Mouse (Mus musculus) layer of hippocampus, postnatal 14 days (tissue): ENCODE data around the gene Ric3. TPM values are rescaled to one million over a fixed set of nuclear protein-coding genes. Genes with fewer than 3 reads are reported as not detected.

ENCODE experiments used
- DNase-seq, 2 experiments: peaks; one replicate each; pipeline ENCODE4 v3.0.0; 2021 to 2022; ENCODE audit warnings: low spot score in 2 of 2, mixed read lengths in 1 of 2
- total RNA-seq, 2 experiments: library from RNA; stranded (reverse); gene quantifications; 2 replicates each; pipeline ENCODE4 v1.2.3; 2021

The Ric3 gene
- total RNA-seq, 2 experiments from 2014 or later, result 54.0 to 57.9 TPM

DNA sequence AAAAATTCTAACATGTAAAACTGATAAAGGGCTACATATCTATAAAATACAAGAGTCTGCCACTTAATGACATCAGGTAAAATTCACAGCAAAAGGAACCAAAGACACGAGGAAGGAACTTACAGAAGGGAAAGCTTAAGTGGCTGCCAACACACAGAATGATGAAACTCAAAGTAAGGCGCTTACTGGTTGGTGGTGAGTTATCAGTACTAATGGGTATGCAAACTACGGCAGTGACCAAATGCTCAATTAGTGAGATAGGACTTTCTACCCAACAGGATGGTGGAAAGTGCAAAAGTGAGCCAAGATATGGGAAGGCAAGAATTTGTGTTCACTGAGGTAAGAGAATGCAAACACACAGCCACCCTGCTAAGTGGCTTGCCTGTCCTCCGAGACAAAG is 23.6 kb downstream of the Ric3 start:
- no peak for DNase-seq

DNA sequence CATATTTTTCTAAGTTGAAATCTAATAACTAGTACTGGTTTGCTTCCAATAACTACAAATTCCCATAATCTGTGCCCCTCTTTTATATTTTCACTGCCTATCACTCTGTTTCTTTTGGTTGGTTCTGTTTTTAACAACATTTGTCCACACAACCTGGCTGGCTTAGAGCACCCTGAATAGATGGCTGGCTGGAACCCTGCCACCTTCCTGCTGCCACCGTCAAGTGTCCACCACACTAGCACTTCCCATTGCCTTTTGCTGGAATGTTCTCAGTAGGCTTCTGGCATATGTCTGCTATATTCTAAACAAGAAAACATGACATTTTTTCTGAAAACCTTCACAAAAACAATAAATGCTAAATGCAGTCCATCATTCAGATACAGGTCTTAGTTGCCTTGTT is 32.3 kb downstream of the Ric3 start:
- no peak for DNase-seq

DNA sequence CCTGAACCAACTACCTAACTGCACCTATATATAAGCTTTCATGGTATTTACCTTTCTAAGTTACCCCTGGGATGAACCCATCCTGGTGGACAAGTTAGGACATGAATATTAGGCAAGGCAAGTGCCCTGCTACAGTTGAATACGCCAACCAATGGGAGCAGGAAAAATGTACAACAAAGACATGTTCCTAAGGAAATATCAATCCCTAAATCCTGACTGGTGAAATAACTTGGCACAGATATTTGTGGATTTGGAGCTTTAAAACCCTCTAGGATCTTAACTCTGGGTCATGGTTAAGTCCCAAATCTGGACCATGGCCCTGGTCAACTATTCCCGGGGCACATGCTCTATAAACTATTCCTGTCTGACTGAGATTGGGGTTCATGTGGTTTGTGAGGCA is 37.3 kb downstream of the Ric3 start:
- DNase-seq, result no peak

DNA sequence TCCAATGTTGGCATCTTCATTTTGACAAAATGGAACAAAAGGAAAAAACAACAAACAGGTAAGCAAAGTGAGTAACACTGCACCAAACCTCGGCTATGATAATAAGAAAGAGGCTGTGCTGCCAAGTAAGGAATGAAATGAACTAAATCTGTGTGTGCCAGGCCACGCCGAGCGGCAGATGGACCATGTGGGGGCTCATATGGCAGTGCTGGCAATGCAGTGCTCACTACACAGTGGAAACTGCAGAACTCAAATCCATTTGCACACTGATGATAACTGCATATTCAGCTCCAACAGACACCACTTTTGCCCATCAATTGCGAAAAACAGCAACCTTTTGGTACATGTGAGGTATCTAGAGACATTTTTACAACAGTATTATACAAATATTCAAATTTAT is 43.7 kb downstream of the Ric3 start:
- DNase-seq, result peak; percentile 75 to 94

GRCm38 (mm10) chr7:109038987-109039386 is 44.1 kb downstream of the Ric3 start:
- DNase-seq, result no peak

DNA sequence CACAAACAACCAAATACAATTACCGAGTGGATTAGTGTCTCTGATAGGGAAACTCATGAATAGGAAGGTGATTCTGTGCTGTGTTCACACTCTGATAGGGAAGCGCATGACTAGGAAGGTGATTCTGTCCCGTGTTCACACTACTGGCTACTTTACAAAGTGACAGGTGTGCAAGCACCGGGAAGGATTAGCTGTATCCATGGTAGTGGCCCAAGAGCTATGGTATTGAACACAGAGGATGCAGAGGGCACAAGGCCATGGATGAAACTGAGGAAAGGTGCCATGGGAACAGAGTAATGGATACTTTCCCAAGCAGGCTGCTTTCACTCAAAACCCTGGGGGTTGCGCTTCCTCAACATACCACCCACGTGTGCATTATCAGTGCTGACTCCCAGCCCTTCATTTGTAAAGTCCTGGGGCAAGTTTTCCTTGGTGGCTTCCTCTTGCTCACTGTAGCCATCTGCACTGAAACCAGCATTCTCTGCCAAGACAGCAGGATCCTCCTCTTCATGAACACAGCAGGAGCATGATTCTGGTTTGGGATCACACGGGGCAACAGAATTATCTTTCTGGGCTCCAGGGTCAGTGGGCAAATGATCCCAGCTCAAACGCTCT is 44.9 kb downstream of the Ric3 start:
- no peak for DNase-seq

GRCm38 (mm10) chr7:109032054-109032453 is 51.1 kb downstream of the Ric3 start:
- DNase-seq, result no peak

DNA sequence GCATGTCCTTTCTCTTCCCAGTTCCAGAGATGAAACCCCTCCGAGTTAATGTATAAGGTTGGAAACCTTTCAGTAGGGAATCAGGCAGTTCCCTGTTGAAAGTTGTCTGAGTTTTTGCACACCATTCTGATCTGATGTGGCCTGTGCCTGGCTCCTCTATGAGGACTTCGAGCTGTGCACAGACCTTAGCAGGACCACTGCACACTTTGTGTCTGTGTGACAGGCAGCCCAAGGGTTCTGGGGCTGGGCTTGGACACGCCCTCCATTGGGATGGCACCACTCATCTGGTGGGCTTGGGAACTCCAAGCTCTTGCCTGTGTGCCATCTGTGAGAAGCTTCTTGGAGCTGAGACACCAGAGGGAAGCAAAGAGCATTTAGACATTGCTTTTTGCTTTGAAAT is 51.8 kb downstream of the Ric3 start:
- DNase-seq, result no peak

- no peak for DNase-seq
Measured at GRCm38 (mm10) chr7:109029961-109030465, 53.1 kb downstream of the Ric3 start.

GRCm38 (mm10) chr7:109028204-109028603 is 54.9 kb downstream of the Ric3 start:
- DNase-seq, result peak; percentile 50 to 76

DNA sequence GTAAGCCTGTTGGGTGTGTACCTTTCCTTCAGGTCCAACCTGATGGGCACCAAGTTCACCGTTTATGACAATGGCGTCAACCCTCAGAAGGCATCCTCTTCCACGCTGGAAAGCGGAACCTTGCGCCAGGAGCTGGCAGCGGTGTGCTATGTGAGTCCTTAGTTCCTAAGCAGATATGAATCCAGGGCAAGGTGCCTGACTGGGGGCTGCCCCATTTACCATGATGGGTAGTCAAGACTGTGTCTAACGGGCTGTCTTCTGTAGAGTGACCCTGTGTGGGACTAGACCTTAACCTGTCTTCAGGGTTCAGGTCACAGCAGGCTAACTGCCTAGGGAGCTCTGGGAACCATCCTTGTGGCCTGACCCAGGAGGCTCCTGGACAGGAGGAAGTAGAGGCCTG is 55.4 kb downstream of the Ric3 start:
- DNase-seq, result no peak

DNA sequence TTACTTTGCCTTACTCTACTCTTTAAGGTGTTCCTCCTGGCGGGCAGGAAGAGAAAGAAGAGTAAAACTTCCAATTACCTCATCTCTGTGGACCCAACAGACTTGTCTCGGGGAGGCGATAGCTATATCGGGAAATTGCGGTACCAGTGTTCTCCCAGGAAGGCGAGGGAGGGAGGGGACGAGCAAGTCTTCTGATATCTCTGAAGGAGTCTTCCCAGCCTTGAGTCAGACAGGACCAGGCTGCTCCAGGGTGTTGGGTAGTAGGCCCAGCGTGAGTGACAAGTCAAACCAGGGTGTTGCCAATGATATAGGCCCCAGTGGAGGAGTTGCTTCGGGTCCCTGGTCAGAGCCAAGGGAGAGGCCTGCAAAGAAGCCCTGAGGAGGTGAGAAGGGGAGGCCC is 56.2 kb downstream of the Ric3 start:
- no peak for DNase-seq

GRCm38 (mm10) chr7:109025743-109026142 is 57.4 kb downstream of the Ric3 start:
- no peak for DNase-seq

GRCm38 (mm10) chr7:109021428-109021827 is 61.7 kb downstream of the Ric3 start:
- DNase-seq, result peak; percentile 59 to 70

- no peak for DNase-seq
Measured at GRCm38 (mm10) chr7:109019243-109019642, 63.9 kb downstream of the Ric3 start.

- DNase-seq, result no peak
Measured at GRCm38 (mm10) chr7:109016378-109016923, 66.7 kb downstream of the Ric3 start.

- no peak for DNase-seq
Measured at GRCm38 (mm10) chr7:109014851-109015250, 68.3 kb downstream of the Ric3 start.

- peak; percentile 60 to 62 for DNase-seq
Measured at GRCm38 (mm10) chr7:109012998-109013625, 70.0 kb downstream of the Ric3 start.

- DNase-seq, result no peak
Measured at GRCm38 (mm10) chr7:109012575-109012974, 70.6 kb downstream of the Ric3 start.

DNA sequence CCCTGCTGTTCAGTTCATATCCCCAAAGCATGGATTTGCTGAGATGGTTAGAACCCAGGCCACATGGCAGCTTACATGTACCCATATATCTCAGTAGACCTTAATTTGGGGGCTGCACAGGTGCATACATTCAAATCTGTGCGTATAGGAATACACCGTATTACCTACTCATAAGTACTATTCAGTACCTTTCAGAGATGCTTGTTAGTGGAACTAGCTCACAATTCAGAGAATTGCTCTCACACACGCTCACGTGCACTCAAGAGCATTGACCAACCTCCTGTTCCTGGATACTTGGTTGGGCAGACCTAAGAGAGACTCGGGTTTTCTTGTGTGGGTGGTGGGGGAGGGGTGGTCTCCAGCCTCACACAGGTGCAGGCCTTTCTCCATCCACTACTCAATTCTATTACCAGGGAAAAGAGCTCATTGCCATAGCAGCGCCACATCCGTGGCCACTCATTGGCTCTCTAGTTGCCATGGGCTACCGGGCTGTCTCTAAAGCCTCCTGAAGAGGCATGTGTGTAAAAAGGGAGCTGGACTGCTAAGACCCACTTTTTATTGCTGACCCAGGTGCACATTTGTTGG is 71.4 kb downstream of the Ric3 start:
- peak; percentile 62 to 82 for DNase-seq

- DNase-seq, result peak; percentile 56 to 64
Measured at GRCm38 (mm10) chr7:109010720-109011595, 72.2 kb downstream of the Ric3 start.
